Mouse (Mus musculus) midbrain, embryonic 10.5 days (tissue): ENCODE results near the gene Kif28. TPM values are rescaled to one million over a fixed set of nuclear protein-coding genes. Genes with fewer than 3 reads are reported as not detected.
A peak's percentile ranks its signal among the peaks of the same experiment; 100 is the strongest.
"Not testable (repeated sequence)": the region's sequence is repeated elsewhere in the genome, so short reads cannot be mapped to it uniquely, and the experiment has no call there.

ENCODE experiments used
- DNase-seq: peaks from one replicate; pipeline ENCODE4 v3.0.0-alpha.2; 2017; ENCODE audit warnings: low spot score
- H3K27ac ChIP-seq: fragments of 300-500 bp; sonication (generic); replicated peaks from 2 replicates; pipeline ENCODE4 v1.5.1; 2016; ENCODE audit warnings: mild to moderate bottlenecking
- H3K27me3 ChIP-seq: fragments of 300-500 bp; sonication (generic); 2 replicates; pipeline ENCODE4 v1.6.1; 2016; ENCODE audit warnings: low read depth, mild to moderate bottlenecking; ENCODE audit not compliant: poor library complexity, severe bottlenecking
- H3K36me3 ChIP-seq: fragments of 300-500 bp; sonication (generic); 2 replicates; pipeline ENCODE4 v1.6.1; 2016; ENCODE audit warnings: mild to moderate bottlenecking, moderate library complexity
- H3K4me1 ChIP-seq: fragments of 300-500 bp; sonication (generic); 2 replicates; pipeline ENCODE4 v1.6.1; 2016
- H3K4me3 ChIP-seq: fragments of 300-500 bp; sonication (generic); 2 replicates; pipeline ENCODE4 v1.5.1; 2016; ENCODE audit warnings: mild to moderate bottlenecking, moderate library complexity
- H3K9me3 ChIP-seq: fragments of 300-500 bp; sonication (generic); replicated peaks from 2 replicates; pipeline ENCODE4 v1.6.1; 2016; ENCODE audit warnings: mild to moderate bottlenecking
- WGBS: fragments of 180-500 bp; shearing (Covaris S2); methylation state at CpG from one replicate; pipeline ENCODE4 v1.1.7; 2016; 5-methylcytosine and 5-hydroxymethylcytosine counted together
- polyA plus RNA-seq: library from polyadenylated mRNA; unstranded; fragments of >200 nt; fragmentation: Nextera tagmentation; extraction: Ambion mirVana; gene quantifications from 2 replicates; pipeline ENCODE4 v1.2.1, GENCODE M21; 2016

Kif28 gene
- polyA plus RNA-seq, 1 experiment from 2014 or later = 0.05 TPM

DNA sequence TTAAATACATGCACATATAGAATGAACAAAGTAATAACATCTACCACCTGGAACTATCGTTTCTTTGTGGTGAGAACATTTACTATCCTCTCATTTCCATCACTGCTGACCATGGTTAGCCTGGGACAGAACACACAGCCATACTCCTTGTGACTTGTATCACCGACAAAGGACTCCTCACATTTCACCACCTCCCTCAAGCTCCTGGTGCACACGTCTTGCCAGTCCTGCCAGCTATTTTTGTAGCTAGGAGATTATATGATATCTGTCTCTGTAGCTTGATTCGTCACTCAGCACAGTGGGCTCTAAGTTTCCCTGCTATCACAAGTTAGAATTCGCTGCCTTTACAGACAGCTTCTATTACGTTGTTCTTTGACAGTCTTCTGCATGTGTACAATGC is 56.7 kb downstream of the Kif28 start:
- no peak for DNase-seq
- Histone ChIP-seq H3K4me1 (no peaks in the 10 kb centered on the region), H3K4me3 (no peak overlapping the region), H3K27me3 (no peaks in the 10 kb centered on the region), H3K36me3 (peaks cover 54% of the 10 kb centered on the region), H3K27ac (no peak overlapping the region), H3K9me3 (no peaks in the 10 kb centered on the region)
- 89% methylated on average over 6 of the region's 6 CpGs for WGBS

DNA sequence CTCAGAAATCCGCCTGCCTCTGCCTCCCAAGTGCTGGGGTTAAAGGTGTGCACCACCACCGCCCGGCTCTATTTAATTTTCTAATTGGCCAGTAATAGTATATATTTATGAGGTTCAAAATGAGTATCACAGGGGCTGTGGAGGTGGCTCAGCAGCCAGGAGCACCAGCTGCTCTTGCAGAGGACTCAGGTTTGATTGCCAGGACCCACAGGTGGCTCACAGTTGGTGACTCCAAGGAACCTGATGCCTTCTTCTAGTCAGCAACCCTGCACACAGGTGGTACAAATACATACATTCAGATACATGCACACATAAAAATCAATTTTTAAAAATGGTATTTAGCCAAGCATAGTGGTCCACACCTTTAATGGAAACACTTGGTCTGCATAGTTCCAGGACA is 57.1 kb downstream of the Kif28 start:
- H3K4me3 ChIP-seq = no peak overlapping the region
- 88% methylated on average over 3 of the region's 3 CpGs for WGBS
- no peaks in the 10 kb centered on the region for H3K27me3 ChIP-seq
- no peak overlapping the region for H3K27ac ChIP-seq
- DNase-seq = no peak
- peaks cover 59% of the 10 kb centered on the region for H3K36me3 ChIP-seq
- no peaks in the 10 kb centered on the region for H3K9me3 ChIP-seq
- no peaks in the 10 kb centered on the region for H3K4me1 ChIP-seq

DNA sequence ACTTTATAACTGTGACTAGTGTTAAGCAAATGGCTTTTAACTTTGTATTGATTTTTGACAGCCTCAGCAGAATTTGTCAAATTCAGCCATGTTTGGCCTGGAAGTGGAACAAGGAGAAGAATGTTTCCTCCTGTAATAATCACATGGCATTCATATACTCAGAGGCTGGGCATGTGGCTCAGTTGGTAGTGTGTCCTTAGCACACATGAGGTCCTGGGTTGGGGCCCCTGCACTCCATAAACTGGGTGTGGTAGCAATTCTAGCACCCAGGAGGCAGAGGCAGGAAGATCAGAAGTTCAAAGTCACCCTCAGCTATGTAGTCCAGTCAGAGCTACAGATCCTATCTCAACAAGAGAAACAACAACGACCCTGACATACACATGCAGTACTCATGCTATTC is 57.8 kb downstream of the Kif28 start:
- peaks cover 63% of the 10 kb centered on the region for H3K36me3 ChIP-seq
- no peaks in the 10 kb centered on the region for H3K4me1 ChIP-seq
- DNase-seq = no peak
- no peak overlapping the region for H3K27ac ChIP-seq
- 89% methylated on average over 1 of the region's 1 CpGs for WGBS
- no peak overlapping the region for H3K4me3 ChIP-seq
- no peaks in the 10 kb centered on the region for H3K9me3 ChIP-seq
- H3K27me3 ChIP-seq = no peaks in the 10 kb centered on the region

DNA sequence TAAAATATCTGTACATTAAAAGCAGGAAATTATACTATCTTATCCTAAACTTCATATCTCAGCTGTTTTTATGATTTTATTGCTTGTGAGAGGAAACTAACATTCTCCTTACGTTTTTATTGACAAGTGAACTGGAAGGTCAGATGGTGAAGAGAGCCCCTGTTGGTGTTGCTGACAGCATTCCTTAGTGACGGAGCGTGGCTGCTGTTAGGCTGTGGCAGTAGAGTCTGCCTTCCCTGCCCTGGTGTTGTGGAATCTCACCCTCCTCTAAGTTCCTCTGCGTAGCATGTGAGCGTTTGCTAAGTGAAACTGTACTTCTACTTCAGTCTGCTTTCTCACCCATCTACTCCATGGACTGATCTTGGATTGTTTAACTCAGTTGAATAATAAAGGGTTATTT is 58.3 kb downstream of the Kif28 start:
- Histone ChIP-seq H3K4me1 (no peaks in the 10 kb centered on the region), H3K27me3 (no peaks in the 10 kb centered on the region), H3K4me3 (no peak overlapping the region), H3K36me3 (peaks cover 68% of the 10 kb centered on the region), H3K27ac (no peak overlapping the region), H3K9me3 (no peaks in the 10 kb centered on the region)
- DNase-seq = no peak
- 91% methylated on average over 5 of the region's 5 CpGs for WGBS

DNA sequence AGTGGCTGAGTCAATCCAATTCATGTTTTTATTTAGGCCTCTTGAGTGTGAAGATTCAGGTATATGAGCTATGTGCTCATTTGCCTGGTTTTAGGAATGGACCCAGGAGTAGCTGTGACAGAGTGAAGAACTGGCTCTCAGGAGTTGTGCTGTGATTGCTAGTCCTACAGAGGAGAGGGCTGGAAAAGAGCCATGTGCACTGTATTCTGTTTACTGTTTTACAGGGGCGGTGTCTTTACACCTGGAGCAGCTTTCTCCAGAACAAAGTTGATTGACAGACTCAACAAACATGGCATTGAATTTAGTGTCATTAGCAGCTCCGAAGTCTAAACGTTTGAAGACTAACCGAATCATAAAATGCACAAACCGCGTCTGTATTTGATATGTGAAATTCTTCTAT is 58.7 kb downstream of the Kif28 start:
- no peak for DNase-seq
- H3K4me1 ChIP-seq = no peaks in the 10 kb centered on the region
- no peaks in the 10 kb centered on the region for H3K27me3 ChIP-seq
- no peak overlapping the region for H3K27ac ChIP-seq
- H3K9me3 ChIP-seq = no peaks in the 10 kb centered on the region
- WGBS = 94% methylated on average over 6 of the region's 6 CpGs
- H3K4me3 ChIP-seq = no peak overlapping the region
- H3K36me3 ChIP-seq = peaks cover 73% of the 10 kb centered on the region

DNA sequence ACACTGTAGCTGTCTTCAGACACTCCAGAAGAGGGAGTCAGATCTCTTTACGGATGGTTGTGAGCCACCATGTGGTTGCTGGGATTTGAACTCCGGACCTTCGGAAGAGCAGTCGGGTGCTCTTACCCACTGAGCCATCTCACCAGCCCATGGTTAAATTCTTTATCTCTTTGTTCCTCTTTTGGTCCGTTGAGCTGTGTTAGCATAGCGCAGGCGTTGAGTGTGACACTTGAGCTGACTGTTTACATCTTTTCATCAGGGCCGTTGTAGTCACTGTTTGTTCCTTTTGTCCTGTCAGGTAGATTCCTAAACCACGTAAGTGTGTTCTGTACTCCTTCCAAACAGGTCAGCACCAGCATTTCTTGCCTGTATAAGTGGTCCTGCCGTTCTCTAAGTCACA is 62.3 kb downstream of the Kif28 start:
- not testable (repeated sequence) for H3K27ac ChIP-seq, H3K4me3 ChIP-seq, H3K27me3 ChIP-seq, H3K9me3 ChIP-seq, DNase-seq, H3K4me1 ChIP-seq
- H3K36me3 ChIP-seq = peaks cover 94% of the 10 kb centered on the region
- WGBS = 90% methylated on average over 10 of the region's 10 CpGs

DNA sequence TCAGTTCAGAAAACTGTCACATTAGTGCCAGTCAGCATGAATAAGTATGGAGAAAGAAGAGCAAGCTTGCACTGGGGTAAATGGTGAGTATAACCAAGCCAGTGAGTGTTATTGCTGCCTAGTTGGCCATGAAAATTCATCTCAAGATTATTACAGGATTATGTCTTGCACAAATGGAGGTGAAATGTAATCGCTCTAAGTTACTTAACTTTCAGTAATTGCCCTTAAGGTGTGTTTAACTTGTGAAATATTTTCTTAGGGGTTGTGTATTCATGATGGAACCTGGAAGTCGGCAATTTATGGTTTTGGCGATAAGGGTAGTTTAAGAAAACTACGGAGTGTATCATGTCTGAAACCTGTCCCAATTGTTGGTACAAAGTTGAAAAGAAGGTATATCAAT is 65.7 kb downstream of the Kif28 start:
- Histone ChIP-seq H3K4me3 (no peak overlapping the region), H3K9me3 (no peaks in the 10 kb centered on the region), H3K4me1 (no peaks in the 10 kb centered on the region), H3K36me3 (peaks cover 90% of the 10 kb centered on the region), H3K27ac (no peak overlapping the region), H3K27me3 (no peaks in the 10 kb centered on the region)
- DNase-seq = no peak
- WGBS = 97% methylated on average over 4 of the region's 4 CpGs

DNA sequence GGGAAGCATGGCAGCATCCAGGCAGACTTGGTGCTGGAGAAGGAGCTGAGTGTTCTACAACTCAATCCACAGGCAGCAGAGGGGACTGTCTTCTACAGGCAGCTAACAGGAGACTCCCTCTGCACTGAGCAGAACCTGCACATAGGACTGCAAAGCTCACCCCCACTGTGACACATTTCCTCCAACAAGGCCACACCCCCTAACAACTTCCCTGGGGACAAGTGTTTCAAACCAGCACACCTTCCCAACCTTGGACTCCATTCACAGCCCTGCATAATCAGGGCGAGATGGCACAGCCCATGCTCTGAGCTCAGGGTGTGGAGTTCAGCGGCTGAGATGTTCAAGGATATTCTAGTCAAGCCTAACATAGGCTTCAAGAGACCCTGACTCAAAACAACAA is 68.0 kb downstream of the Kif28 start:
- no peak overlapping the region for H3K27ac ChIP-seq
- H3K36me3 ChIP-seq = peaks cover 93% of the 10 kb centered on the region
- DNase-seq = no peak
- no peaks in the 10 kb centered on the region for H3K27me3 ChIP-seq
- H3K4me1 ChIP-seq = no peaks in the 10 kb centered on the region
- H3K4me3 ChIP-seq = no peak overlapping the region
- WGBS = 90% methylated on average over 2 of the region's 2 CpGs
- no peaks in the 10 kb centered on the region for H3K9me3 ChIP-seq

DNA sequence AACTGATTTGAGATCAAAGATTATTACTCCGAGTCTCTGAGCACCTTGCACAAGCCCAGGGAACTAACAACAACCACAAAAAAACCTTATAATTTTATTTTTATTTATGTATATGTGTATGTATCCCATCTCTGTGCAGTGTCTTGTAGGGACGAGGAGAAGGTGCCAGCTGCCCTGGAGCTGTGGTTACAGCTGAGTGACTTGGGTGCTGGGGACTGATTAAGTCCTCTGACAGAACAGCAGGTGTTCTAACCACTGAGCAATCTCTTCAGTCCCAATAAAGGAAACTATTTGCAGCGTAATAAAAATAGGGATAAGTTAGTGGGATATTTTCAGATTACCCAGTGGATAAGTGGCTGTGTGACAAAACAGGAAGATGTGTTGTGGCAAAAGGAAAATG is 70.7 kb downstream of the Kif28 start:
- Histone ChIP-seq H3K36me3 (peaks cover 77% of the 10 kb centered on the region), H3K4me3 (no peak overlapping the region)
- WGBS = 91% methylated on average over 3 of the region's 3 CpGs

DNA sequence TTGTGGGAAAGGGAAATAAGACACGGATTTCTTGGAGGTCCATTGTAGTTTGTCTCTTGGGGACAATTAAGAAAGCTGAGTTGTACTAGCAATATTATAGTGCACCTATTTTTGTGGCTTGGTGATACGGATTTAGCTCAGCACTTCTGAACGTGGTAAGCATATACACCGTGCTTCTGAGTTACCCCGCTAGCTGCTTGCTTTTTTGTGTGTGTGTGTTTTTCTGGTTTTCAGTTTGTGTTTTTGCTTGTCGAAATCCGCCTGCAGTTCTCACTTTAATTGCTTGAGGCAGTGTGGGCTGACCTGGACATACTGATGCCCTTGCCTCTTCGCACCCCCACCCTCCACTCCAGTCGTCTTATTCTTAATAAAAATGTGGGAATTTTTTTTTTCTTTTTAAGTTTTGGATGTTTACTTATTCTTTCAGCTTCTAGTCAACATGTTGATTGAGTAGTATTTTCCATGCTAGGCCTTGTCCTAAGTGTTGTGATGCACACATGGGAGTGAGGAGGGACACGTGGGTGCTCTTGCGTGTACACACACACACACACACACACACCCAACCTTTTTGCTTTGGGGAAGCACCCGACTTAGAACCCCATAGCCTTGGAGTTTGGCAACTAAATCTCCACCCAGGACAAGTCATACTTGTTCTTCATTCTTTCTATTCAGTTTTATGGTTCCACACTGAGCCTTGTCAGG is 76.1 kb downstream of the Kif28 start:
- no peaks in the 10 kb centered on the region for H3K9me3 ChIP-seq
- WGBS = 24% methylated on average over 12 of the region's 12 CpGs
- DNase-seq = peak; percentile 18
- no peaks in the 10 kb centered on the region for H3K27me3 ChIP-seq
- H3K27ac ChIP-seq = peak overlapping the region; percentile 93
- H3K36me3 ChIP-seq = peaks cover 29% of the 10 kb centered on the region
- H3K4me1 ChIP-seq = peaks cover 42% of the 10 kb centered on the region
- peak overlapping the region; percentile 91 for H3K4me3 ChIP-seq

More for the DNA sequence above, 70.7 kb downstream of the Kif28 start:
- no peaks in the 10 kb centered on the region for H3K27me3 ChIP-seq
- H3K4me1 ChIP-seq = peaks cover 8% of the 10 kb centered on the region
- no peak overlapping the region for H3K27ac ChIP-seq
- no peak for DNase-seq
- no peaks in the 10 kb centered on the region for H3K9me3 ChIP-seq

DNA sequence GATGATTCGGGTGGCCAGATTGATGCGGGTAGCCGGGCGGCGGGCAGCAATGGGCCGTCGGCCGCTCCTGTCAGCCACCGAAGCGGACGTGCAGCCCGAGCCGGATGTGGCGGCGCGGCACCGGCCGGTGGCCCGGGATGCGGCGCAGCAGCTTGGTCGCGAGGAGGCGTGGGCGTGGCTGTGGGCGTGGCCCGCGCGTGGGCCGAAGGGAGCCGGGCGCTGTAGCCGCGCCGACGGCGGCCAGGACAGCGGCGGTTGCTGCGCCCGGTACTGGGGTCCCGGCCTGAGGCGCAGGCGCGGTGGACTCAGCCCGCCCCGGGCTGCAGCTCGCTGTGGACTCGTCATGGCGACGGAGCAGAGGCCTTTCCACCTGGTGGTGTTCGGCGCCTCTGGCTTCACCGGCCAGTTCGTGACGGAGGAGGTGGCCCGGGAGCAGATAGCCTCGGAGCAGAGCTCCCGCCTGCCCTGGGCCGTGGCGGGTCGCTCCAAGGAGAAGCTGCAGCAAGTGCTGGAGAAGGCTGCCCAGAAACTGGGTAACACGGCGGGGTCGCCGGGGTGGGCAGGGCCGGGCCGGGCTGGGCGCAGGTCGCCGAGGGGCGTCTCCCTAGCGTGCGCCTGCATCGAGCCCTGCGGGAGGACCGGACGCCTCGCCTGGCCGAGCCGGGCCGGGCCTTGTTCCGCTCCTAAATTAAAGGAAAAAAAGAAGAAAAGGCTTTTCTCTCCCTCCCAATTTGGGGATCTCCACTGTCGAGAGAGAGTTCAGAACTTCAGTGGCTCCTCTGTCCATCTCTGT is 76.9 kb downstream of the Kif28 start, which contains the start of gene Sccpdh:
Gene Sccpdh (plus strand): TSS at position 198 of the 793 bp plus-strand sequence.
- peaks cover 42% of the 10 kb centered on the region for H3K4me1 ChIP-seq
- no peaks in the 10 kb centered on the region for H3K9me3 ChIP-seq
- WGBS = under 1% methylated on average over 84 of the region's 84 CpGs
- peak within 1 kb of the TSS; percentile 91 for H3K4me3 ChIP-seq
- peak within 1 kb of the TSS; percentile 93 for H3K27ac ChIP-seq
- H3K27me3 ChIP-seq = no peaks in the 10 kb centered on the region
- H3K36me3 ChIP-seq = peaks cover 21% of the 10 kb centered on the region
- peak; percentile 87 for DNase-seq

DNA sequence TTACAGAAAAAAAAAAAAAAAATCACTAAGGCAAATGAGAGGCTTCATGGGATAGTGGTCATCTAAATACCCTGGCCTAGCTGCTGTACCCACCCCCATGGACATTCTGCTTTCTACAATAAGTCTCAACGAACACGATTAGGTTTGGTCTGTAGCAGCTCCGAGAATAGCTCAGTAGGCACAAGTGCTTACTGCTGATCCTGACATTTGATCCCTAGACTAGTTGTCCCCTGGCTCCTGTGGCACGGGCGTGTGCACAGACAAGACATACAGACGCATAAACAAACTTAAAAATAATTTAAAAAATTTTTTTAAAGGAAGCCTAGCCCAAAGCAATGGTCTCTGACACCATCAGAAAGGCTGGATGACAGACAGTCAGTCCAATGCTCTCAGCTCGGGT is 77.6 kb downstream of the Kif28 start:
- no peaks in the 10 kb centered on the region for H3K27me3 ChIP-seq
- peak overlapping the region; percentile 93 for H3K27ac ChIP-seq
- H3K4me3 ChIP-seq = peak overlapping the region; percentile 91
- H3K9me3 ChIP-seq = no peaks in the 10 kb centered on the region
- H3K4me1 ChIP-seq = peaks cover 42% of the 10 kb centered on the region
- H3K36me3 ChIP-seq = peaks cover 13% of the 10 kb centered on the region
- 2% methylated on average over 7 of the region's 7 CpGs for WGBS
- DNase-seq = no peak

DNA sequence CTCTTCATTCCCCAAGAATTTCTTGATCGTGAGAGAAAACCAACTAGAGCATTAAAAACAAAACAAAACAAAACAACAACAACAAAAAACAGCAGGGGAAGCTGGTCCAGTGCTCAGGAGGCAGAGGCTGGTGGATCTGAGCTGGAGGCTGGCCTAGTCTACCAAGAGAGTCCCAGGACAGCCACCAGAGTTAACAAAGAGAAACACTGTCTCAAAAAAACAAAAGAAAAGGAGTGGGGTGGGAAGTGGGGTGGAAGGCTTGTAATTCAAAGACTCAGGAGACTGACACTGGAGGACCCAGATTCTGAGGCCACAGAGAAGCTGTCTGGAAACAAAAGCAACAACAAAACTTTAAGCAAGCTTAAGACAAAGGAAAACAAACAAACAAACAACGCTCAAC is 78.1 kb downstream of the Kif28 start:
- peak overlapping the region; percentile 91; the same call in 1 of the 2 replicates for H3K4me3 ChIP-seq

More for the DNA sequence above, 78.1 kb downstream of the Kif28 start:
- no peak for DNase-seq
- peaks cover 9% of the 10 kb centered on the region for H3K36me3 ChIP-seq
- H3K27ac ChIP-seq = no peak overlapping the region; the same call in 1 of the 2 replicates
- no peaks in the 10 kb centered on the region for H3K9me3 ChIP-seq
- 54% methylated on average over 2 of the region's 2 CpGs for WGBS
- peaks cover 42% of the 10 kb centered on the region for H3K4me1 ChIP-seq
- no peaks in the 10 kb centered on the region for H3K27me3 ChIP-seq
